9 mouse cellular contexts compared by ENCODE assay signal in genomic region chr4:137469081-137469844, GRCm38 (mm10). TPM values are rescaled to one million over a fixed set of nuclear protein-coding genes. Genes with fewer than 3 reads are reported as not detected.
DNase-seq lines count a peak whose midpoint lies in the region; ATAC-seq and TF ChIP-seq lines count a peak whose summit lies in the region.
"Had no signal": no experiment of that assay in that cellular context is flagged by ENCODE, and none has a peak within 500 bp of the region (broad histone marks: within the 10 kb centered on the region; RNA-seq: fewer than 3 reads in every experiment).

No protein-coding gene starts in this region.

- ATAC-seq in embryonic facial prominence, embryonic 13.5 days (ENCODE audit: insufficient number of reproducible peaks, insufficient read depth, low FRiP score, low TSS enrichment, low read depth) = no peak
- ATAC-seq in hindbrain, embryonic 16.5 days = peak; percentile 25
- peak; percentile 6; the same call in 1 of the 2 replicates for ATAC-seq in lung, embryonic 15.5 days (ENCODE audit: borderline replicate concordance, extremely low read depth, low FRiP score, low TSS enrichment)

- peaks cover 77% of the 10 kb centered on the region for H3K4me1 ChIP-seq in embryonic facial prominence, embryonic 13.5 days
- H3K4me1 ChIP-seq in hindbrain, embryonic 16.5 days (ENCODE audit: control insufficient read depth, insufficient read depth, low read depth, low read length) = peaks cover 5% of the 10 kb centered on the region
- H3K4me1 ChIP-seq in lung, embryonic 15.5 days = peaks cover 75% of the 10 kb centered on the region

- H3K36me3 ChIP-seq in embryonic facial prominence, embryonic 13.5 days = 0 out of 2 replicates have a peak, but pooled peaks cover 3% of the 10 kb centered on the region
- no peaks in the 10 kb centered on the region for H3K36me3 ChIP-seq in hindbrain, embryonic 16.5 days (ENCODE audit: control insufficient read depth, insufficient read depth, low read length)
- H3K36me3 ChIP-seq in lung, embryonic 15.5 days = no peaks in the 10 kb centered on the region

- no peak overlapping the region for H3K27ac ChIP-seq in left cerebral cortex, adult 2 months
- H3K27ac ChIP-seq in embryonic facial prominence, embryonic 13.5 days = peak overlapping the region; percentile 85
- peak overlapping the region; percentile 59; the same call in 1 of the 2 replicates for H3K27ac ChIP-seq in hindbrain, embryonic 16.5 days (ENCODE audit: low read depth, low read length)
- peak overlapping the region; percentile 79 for H3K27ac ChIP-seq in lung, embryonic 15.5 days

- H3K9ac ChIP-seq in embryonic facial prominence, embryonic 13.5 days = peak overlapping the region; percentile 89
- H3K9ac ChIP-seq in hindbrain, embryonic 16.5 days (ENCODE audit: low read depth, low read length) = peak overlapping the region; percentile 67
- peak overlapping the region; percentile 78 for H3K9ac ChIP-seq in lung, embryonic 15.5 days

- DNase-seq in left cerebral cortex, adult 2 months (ENCODE audit: extremely low spot score in 1 of 2, low spot score in 2 of 2) = no peak
- DNase-seq in left cerebral cortex, adult 8-10 months (ENCODE audit: low spot score in 2 of 2) = no peak
- peak; percentile 38 for DNase-seq in testis, postnatal 14 days (ENCODE audit: low spot score)
- no peak for DNase-seq in spleen, postnatal 14 days (ENCODE audit: low spot score in 2 of 2)
- DNase-seq in MN1 (ENCODE audit: low spot score) = no peak

- 3% methylated on average over 20 of the region's 20 CpGs for WGBS in embryonic facial prominence, embryonic 13.5 days
- WGBS in hindbrain, embryonic 16.5 days = 6% methylated on average over 20 of the region's 20 CpGs
- WGBS in lung, embryonic 15.5 days = 3% methylated on average over 20 of the region's 20 CpGs

- H3K4me3 ChIP-seq in left cerebral cortex, adult 2 months = peak overlapping the region; percentile 56
- H3K4me3 ChIP-seq in embryonic facial prominence, embryonic 13.5 days = peak overlapping the region; percentile 82
- H3K4me3 ChIP-seq in hindbrain, embryonic 16.5 days (ENCODE audit: low read length) = peak overlapping the region; percentile 54
- peak overlapping the region; percentile 70 for H3K4me3 ChIP-seq in lung, embryonic 15.5 days

- H3K4me2 ChIP-seq in embryonic facial prominence, embryonic 13.5 days = peak overlapping the region; percentile 83
- H3K4me2 ChIP-seq in hindbrain, embryonic 16.5 days (ENCODE audit: low read length) = peak overlapping the region; percentile 95
- peak overlapping the region; percentile 74 for H3K4me2 ChIP-seq in lung, embryonic 15.5 days

- intact Hi-C loops in left cerebral cortex, adult 2 months (cut with DNase I) = no loop called here

- TF ChIP-seq CTCF in left cerebral cortex, adult 2 months (IDR thresholded peaks at IDR 0.05) = no peak

- H3K27me3 ChIP-seq in embryonic facial prominence, embryonic 13.5 days = no peaks in the 10 kb centered on the region
- no peaks in the 10 kb centered on the region for H3K27me3 ChIP-seq in hindbrain, embryonic 16.5 days (replicated peaks; ENCODE audit: control insufficient read depth, insufficient read depth, low read length)
- no peaks in the 10 kb centered on the region for H3K27me3 ChIP-seq in lung, embryonic 15.5 days

- no peaks in the 10 kb centered on the region for H3K9me3 ChIP-seq in embryonic facial prominence, embryonic 13.5 days
- no peaks in the 10 kb centered on the region for H3K9me3 ChIP-seq in hindbrain, embryonic 16.5 days (ENCODE audit: control insufficient read depth, low read length)
- no peaks in the 10 kb centered on the region for H3K9me3 ChIP-seq in lung, embryonic 15.5 days

RNA-seq across cellular contexts. Expression of gene Hspg2, which starts 0.7 kb away (rescaled TPM):
- total RNA-seq in left cerebral cortex, adult 2 months (2021) = 1 to 10 TPM; 5.5 to 6.5 TPM
- 1 to 10 TPM; 4.1 to 6.4 (median 6.0) TPM for total RNA-seq in left cerebral cortex, adult 8-10 months (2022)
- polyA plus RNA-seq in embryonic facial prominence, embryonic 13.5 days (2015; fragmentation: Nextera tagmentation; extraction: Ambion mirVana) = 28.2 and 30.0 TPM in 2 replicates
- 6.5 and 9.3 TPM in 2 replicates for polyA plus RNA-seq in hindbrain, embryonic 16.5 days (2015; fragmentation: Nextera tagmentation; extraction: Ambion mirVana)
- polyA plus RNA-seq in lung, embryonic 15.5 days (2015; fragmentation: Nextera tagmentation; extraction: Ambion mirVana) = 32.0 and 32.1 TPM in 2 replicates

RNA-seq across cellular contexts. Expression of gene 1700013G24Rik, which starts 16.2 kb away (rescaled TPM):
- total RNA-seq in left cerebral cortex, adult 2 months (2021) = not detected
- not detected for total RNA-seq in left cerebral cortex, adult 8-10 months (2022)
- not detected in 2 replicates for polyA plus RNA-seq in embryonic facial prominence, embryonic 13.5 days (2015; fragmentation: Nextera tagmentation; extraction: Ambion mirVana)
- polyA plus RNA-seq in hindbrain, embryonic 16.5 days (2015; fragmentation: Nextera tagmentation; extraction: Ambion mirVana) = not detected in 2 replicates
- not detected in 2 replicates for polyA plus RNA-seq in lung, embryonic 15.5 days (2015; fragmentation: Nextera tagmentation; extraction: Ambion mirVana)
- total RNA-seq: adrenal gland, adult 18-20 months had no signal

RNA-seq across cellular contexts. Expression of gene Cela3b, which starts 38.9 kb away (rescaled TPM):
- not detected for total RNA-seq in left cerebral cortex, adult 2 months (2021)
- not detected for total RNA-seq in left cerebral cortex, adult 8-10 months (2022)
- 0.29 TPM in 1 of 2 replicates, not detected in the other for polyA plus RNA-seq in embryonic facial prominence, embryonic 13.5 days (2015; fragmentation: Nextera tagmentation; extraction: Ambion mirVana)
- polyA plus RNA-seq in hindbrain, embryonic 16.5 days (2015; fragmentation: Nextera tagmentation; extraction: Ambion mirVana) = not detected in 2 replicates
- 0.16 and 0.94 TPM in 2 replicates for polyA plus RNA-seq in lung, embryonic 15.5 days (2015; fragmentation: Nextera tagmentation; extraction: Ambion mirVana)
- total RNA-seq: adrenal gland, adult 18-20 months had no signal

RNA-seq across cellular contexts. Expression of gene Cela3a, which starts 59.7 kb away (rescaled TPM):
- not detected for total RNA-seq in left cerebral cortex, adult 2 months (2021)
- total RNA-seq in left cerebral cortex, adult 8-10 months (2022) = not detected
- not detected in 2 replicates for polyA plus RNA-seq in embryonic facial prominence, embryonic 13.5 days (2015; fragmentation: Nextera tagmentation; extraction: Ambion mirVana)
- polyA plus RNA-seq in hindbrain, embryonic 16.5 days (2015; fragmentation: Nextera tagmentation; extraction: Ambion mirVana) = not detected in 2 replicates
- not detected in 2 replicates for polyA plus RNA-seq in lung, embryonic 15.5 days (2015; fragmentation: Nextera tagmentation; extraction: Ambion mirVana)
- total RNA-seq: adrenal gland, adult 18-20 months had no signal
